Mouse (Mus musculus) splenic B cell, adult 2 months (primary cell): ENCODE results near the gene Sergef.
A peak's percentile ranks its signal among the peaks of the same experiment; 100 is the strongest.

Experiments used
- DNase-seq: peaks from one replicate; pipeline ENCODE4 v3.0.0-alpha.2; 2011; ENCODE audit warnings: low read depth, low spot score
- H3K27me3 ChIP-seq: 2 replicates; pipeline ENCODE4 v1.6.1; 2012; ENCODE audit warnings: mild to moderate bottlenecking, low read length, moderate library complexity, mixed read lengths; ENCODE audit not compliant: control insufficient read depth, poor library complexity, insufficient read depth, severe bottlenecking
- H3K36me3 ChIP-seq: 2 replicates; pipeline ENCODE4 v1.6.1; 2012; ENCODE audit warnings: mild to moderate bottlenecking, low read length, moderate library complexity, mixed read lengths; ENCODE audit not compliant: control insufficient read depth, poor library complexity, insufficient read depth, severe bottlenecking

Sergef gene

DNA sequence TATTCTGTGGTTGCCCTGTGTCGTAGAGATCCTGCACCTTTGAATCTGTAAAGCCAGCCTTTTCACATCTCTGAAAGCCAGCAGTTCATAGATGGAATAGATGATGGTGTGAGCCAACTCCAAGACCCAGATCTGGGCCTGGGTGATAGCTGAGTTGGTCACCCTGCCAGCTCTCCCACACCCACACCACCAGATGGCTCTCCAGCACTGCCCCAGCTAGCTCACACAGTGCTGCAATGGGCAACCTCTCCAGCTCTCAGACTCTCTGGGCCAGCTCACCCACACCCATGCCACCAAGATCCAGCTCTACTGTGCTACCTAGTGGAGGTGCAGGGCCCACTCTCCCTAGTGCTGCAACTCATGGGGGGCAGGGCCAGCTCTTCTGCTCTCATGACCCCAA is 3.6 kb upstream of the Sergef start:
- DNase-seq, result peak; percentile 12
- H3K36me3 ChIP-seq, result no peaks in the 10 kb centered on the region
- no peaks in the 10 kb centered on the region for H3K27me3 ChIP-seq

GRCm38 (mm10) chr7:46640062-46640461 is 455 bp upstream of the Sergef start:
- DNase-seq, result no peak
- H3K36me3 ChIP-seq, result no peaks in the 10 kb centered on the region
- no peaks in the 10 kb centered on the region for H3K27me3 ChIP-seq

DNA sequence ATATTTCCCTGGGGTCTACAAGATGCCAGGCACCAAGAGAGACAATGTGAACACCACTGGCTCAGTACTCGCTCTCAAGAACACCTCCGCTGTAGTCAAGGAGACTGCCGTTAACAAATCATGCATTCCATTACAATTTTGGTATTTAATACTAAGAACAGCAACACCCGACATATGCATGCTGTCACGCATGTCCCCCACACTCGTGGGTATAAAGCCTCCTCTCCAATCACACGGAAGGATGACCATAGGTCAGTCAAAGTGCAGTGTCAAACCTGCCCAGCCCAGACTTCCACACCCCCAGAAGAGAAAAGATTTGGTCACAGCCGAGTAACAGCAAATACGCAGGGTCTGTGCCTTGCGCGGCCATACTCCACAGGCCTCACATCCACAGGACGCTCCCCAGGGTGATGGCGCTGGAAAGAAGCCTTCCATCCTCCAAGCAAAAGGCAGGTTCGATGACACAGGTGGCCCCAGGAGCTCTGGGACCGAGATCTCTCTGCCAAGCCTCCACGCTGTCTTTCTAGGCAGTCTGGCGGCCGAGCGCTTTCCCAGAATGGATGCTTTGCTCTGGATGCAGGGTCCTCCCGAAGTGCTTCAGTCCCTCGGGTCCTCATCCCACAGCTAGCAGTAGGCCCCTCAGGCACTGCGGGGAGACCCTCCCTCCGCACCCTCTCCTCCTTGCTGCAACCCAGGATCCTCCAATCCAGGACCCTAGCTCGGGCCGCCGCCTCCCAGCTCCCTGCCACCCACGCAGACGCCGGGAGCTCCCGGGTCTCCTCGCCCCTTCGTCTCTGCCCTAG is 517 bp downstream of the Sergef start:
- DNase-seq, result no peak
- Histone ChIP-seq H3K36me3 (no peaks in the 10 kb centered on the region), H3K27me3 (no peaks in the 10 kb centered on the region)

- DNase-seq, result no peak
- H3K36me3 ChIP-seq, result no peaks in the 10 kb centered on the region; the same call in 1 of the 2 replicates
- H3K27me3 ChIP-seq, result no peaks in the 10 kb centered on the region
Measured at GRCm38 (mm10) chr7:46628375-46628975, 11.1 kb downstream of the Sergef start.

DNA sequence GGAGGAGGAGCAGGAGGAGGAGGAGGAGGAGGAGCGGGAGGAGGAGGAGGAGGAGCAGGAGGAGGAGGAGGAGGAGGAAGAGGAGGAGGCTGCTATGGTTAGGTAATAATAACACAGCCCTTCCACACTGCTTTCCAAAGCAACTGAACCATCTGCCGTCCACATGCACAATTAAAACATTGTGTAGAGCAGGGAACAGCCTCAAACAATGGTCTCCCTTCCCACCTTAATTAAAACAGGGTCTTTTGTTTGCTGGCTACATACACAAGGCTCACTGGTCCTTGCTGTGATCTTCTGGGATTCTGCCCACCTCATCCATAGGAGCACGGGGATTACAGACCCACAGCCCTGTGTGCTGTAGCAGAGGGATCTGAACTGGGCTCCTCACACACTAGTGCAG is 15.6 kb downstream of the Sergef start:
- peaks cover 4% of the 10 kb centered on the region; the same call in 1 of the 2 replicates for H3K36me3 ChIP-seq
- DNase-seq, result no peak
- no peaks in the 10 kb centered on the region for H3K27me3 ChIP-seq

- DNase-seq, result no peak
- Histone ChIP-seq H3K36me3 (peaks cover 6% of the 10 kb centered on the region), H3K27me3 (no peaks in the 10 kb centered on the region)
Measured at GRCm38 (mm10) chr7:46618416-46619110, 21.0 kb downstream of the Sergef start.

GRCm38 (mm10) chr7:46616429-46617005 is 23.1 kb downstream of the Sergef start:
- DNase-seq, result no peak
- peaks cover 6% of the 10 kb centered on the region for H3K36me3 ChIP-seq
- H3K27me3 ChIP-seq, result no peaks in the 10 kb centered on the region

DNA sequence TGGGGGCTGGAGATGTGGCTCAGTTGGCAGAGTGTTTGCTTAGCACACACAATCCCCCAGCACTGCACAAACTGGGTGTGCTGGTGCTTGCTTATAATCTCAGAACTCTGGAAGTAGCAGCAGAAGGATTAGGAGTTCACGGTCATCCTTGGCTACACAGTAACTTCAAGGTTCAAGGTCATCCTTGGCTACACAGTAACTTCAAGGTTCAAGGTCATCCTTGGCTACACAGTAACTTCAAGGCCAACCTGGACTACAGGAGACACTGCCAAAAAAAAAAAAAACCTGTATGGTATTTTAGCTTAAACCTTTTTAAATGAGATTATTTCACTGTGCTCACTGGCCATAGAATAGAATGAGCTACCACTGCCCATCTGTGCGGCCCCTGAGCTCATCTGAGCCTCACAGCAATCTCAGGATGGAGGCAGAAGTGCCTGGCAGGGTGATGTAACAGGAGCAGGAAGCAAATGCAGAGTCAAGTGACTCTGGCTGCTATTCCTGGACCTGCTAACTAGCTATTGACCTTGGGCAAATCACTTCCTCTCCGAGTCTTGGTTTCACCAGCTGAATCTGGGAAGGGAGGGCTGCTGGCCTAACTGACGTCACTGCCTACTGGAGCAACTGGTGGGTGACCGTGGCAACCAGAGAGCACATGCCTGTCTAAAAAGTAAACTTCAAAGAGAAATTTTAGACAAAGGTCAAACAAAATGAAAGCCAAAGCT is 24.2 kb downstream of the Sergef start:
- peaks cover 5% of the 10 kb centered on the region for H3K36me3 ChIP-seq
- peak; percentile 63 for DNase-seq
- H3K27me3 ChIP-seq, result no peaks in the 10 kb centered on the region

GRCm38 (mm10) chr7:46614263-46614662 is 25.3 kb downstream of the Sergef start:
- H3K36me3 ChIP-seq, result peaks cover 1% of the 10 kb centered on the region
- DNase-seq, result no peak
- no peaks in the 10 kb centered on the region for H3K27me3 ChIP-seq

GRCm38 (mm10) chr7:46613091-46613490 is 26.5 kb downstream of the Sergef start:
- Histone ChIP-seq H3K27me3 (no peaks in the 10 kb centered on the region), H3K36me3 (peaks cover 1% of the 10 kb centered on the region)
- DNase-seq, result no peak

GRCm38 (mm10) chr7:46612421-46612937 is 27.1 kb downstream of the Sergef start:
- Histone ChIP-seq H3K27me3 (no peaks in the 10 kb centered on the region), H3K36me3 (peaks cover 1% of the 10 kb centered on the region)
- no peak for DNase-seq

DNA sequence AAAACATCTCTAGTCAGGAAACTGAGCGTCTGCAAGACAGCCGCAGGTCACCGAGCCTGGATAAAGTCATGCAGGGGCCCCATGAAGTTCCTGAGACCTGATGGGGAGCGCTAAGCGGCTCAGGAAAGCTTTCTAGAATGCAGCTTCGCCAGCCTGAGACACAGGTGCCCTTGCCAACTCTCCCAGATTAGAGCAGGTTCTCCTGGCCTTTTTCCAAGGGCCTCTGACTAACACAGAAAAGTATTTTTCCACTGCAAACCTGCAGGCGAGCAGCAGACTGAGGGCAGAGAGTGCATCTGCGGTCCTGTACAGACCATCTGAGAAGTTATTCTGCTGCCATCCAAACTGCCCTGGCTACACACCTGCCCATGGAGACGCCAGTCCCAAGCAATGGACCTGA is 27.6 kb downstream of the Sergef start:
- DNase-seq, result no peak
- Histone ChIP-seq H3K27me3 (no peaks in the 10 kb centered on the region), H3K36me3 (peaks cover 1% of the 10 kb centered on the region)

- Histone ChIP-seq H3K27me3 (no peaks in the 10 kb centered on the region), H3K36me3 (no peaks in the 10 kb centered on the region; the same call in none of the 2 replicates)
- DNase-seq, result no peak
Measured at GRCm38 (mm10) chr7:46609317-46609716, 30.3 kb downstream of the Sergef start.

GRCm38 (mm10) chr7:46607428-46608055 is 32.1 kb downstream of the Sergef start:
- Histone ChIP-seq H3K27me3 (no peaks in the 10 kb centered on the region), H3K36me3 (no peaks in the 10 kb centered on the region; the same call in none of the 2 replicates)
- peak; percentile 49 for DNase-seq
